Mouse (Mus musculus) monocyte, adult 2 months (primary cell): ENCODE results near the gene Gstm4.
"Not testable (repeated sequence)": the region's sequence is repeated elsewhere in the genome, so short reads cannot be mapped to it uniquely, and the experiment has no call there.

Experiments used
- DNase-seq, 2 experiments: peaks; one replicate each; pipeline ENCODE4 v3.0.0; 2022; ENCODE audit warnings: low spot score in 2 of 2, low read depth in 1 of 2

Gstm4 gene

DNA sequence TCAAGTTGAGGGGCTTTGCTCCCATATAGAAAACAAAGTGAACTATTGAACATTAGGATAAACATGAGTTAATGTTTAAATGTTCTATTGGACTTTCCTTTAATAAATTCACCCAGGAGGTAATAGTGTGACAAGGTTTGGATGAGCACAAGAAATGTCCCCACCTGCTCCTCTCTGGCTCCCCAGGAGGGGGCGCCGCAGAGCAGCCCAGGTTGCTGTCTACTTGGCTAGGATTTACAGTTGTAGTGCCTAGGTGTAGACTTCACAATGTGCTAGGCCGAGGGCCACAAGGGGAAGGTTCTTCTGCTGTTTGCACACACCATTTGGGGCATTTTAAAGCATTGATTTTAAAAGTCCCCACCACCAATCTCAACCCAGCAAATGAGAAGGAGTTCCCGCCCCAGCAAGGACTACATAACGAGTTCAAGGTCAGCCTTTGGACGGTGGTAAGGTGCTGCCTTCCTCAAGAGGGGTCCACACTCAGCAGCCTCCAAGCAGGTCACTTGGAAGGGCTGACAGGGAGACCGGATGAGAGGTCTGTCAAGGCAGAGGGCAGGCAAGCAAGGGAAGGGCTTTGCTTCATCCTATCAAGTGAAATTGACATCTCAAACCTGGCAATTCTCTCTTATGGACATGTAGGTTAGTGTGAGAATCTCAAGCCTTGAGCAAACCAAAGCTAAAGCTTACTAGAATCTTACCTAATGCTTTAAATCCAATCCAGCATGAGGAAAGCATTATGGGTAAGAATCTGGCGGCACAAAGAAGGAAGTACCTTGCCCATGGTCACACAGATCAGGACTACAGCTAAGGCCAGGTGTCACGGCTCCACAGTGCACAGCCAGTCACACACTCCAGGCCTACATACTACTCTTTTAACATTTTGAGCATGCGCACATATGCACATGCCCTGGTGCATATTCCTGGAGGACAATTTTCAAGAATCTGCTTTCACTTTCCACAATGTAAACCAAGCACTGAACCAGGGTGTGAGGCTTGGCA lies 25.9 kb upstream of the Gstm4 start:
- DNase-seq: peak in 1 of 2 experiments; percentile 62

DNA sequence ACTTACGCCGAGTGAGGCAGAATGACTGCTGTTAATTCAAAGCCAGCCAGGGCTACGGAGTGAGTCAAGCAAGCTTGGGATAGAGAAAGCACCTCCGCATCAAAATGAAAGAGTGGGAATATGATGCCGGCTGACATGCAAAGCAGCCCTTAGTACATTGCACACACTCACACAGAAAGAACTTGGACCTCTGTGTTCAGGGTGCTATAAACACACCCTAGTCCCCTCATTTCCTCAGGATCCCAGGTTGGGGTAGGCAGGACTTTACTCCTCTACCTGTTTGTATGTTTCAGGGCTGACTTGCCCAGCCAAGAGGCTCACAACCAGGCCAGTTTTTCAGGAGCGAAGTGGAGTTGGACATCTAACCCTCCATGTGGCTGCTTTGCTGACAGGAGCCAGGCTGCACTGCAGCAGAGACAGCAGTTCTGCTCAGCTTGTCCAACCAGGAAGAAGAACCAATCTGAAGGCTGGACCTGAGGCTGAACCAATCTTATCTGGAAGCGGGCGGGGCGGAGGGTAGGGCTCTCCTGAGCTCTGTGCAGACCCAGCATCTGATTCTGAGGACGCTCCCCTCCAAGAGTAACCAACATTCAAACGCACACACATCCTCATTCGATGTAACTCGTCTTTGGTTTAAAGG lies 24.7 kb upstream of the Gstm4 start:
- DNase-seq: no peak

DNA sequence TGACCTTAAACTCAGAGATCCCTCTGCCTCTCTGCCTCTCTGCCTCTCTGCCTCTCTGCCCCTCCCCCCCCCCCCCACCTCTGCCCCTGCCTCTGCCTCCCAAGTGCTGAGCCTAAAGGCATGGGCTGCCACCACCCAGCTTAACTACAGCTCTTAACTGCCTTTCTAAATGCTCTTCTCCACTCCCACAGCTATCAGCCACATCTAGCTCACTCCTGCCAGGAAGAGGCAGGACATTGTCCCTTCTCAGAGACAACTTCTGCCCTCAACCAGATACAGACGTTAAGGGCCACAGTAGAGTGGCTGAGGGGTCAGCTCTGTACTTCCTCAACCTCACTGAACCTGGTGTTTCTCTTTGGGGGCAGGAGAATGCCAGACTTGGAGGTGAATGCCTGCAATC lies 24.1 kb upstream of the Gstm4 start:
- DNase-seq: no peak

DNA sequence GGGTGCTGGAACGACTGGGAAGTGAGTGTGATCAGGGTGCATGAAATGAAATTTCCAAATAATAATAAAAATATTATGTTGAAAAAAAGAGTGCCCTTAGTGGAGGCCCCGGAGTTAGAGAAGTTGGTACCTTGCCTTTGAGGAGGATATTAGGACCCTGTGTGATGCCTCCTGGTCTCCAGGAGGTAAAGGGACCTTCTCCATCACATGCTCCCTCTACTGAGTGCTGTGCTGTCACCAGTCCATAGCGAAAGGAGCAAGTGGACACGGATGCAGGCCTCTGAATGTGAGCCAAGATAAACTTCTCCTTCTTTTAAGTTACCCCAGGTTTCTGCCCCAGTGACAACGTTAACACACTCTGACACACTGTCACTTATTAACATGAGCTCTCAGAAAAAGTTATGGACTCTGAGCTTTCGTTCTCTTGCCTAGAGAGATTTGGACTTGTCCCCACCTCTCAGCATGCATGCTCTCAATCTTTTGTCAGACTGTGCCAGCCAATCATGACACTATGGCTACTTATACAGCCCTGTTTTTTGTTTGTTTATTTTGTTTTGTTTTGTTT lies 22.8 kb upstream of the Gstm4 start:
- no peak for DNase-seq

DNA sequence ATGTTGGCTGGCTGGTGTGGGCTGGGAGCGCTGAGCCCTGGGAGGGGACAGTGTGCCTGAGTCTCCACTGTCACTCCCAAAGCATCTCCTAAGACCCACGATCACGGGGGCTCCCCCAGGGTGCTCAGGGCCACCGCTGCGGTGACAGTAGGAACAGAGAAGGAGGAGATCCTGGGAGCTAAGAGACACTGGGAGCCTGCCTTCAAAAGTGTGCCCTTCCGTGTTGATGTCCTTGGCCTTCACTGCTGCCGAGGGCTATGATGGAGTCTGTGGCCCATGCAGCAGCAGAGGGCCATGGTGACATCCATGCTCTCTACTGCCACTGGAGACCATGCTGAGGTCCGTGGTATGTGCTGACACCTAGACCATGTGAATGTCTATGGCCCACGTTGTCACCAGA lies 20.9 kb upstream of the Gstm4 start:
- DNase-seq: no peak

DNA sequence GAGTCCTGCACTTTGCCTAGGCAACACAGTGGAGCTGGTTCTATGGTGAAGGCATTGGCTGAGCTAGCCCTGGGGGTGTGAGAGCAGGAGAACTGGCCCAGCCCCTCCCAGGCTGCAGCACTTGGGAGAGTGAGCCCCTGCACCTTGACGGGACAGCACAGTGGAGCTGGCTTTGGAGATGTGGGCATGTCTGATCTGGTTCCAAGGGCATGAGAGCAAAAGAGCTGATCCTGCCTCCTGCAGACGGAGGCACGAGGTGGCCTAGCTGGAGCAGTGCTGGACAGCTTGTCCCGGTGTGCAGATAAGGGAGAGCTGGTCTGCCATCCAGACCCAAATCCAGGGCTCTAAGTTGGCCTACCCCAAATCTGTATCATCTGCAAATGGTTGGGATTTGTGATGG lies 20.0 kb upstream of the Gstm4 start:
- no peak for DNase-seq

DNA sequence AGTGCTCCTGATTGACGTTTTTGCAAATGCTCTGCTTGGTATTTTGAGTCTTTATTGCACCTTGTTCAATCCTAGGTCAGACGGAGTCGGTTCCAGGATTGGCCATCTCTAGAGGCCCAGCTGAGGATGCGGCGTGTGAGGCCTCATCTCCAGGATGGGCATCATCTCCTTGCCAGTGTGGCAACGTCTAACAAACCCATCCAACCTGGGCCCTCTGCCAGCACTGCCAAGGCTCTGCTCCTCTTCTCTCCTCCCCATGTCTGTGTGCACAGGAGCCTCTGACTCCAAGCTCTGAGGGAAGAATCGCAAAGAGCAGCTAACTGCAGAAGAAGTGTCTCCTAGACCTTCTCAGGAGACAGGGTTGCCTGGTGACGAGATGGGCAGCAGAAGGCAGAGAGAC lies 18.0 kb upstream of the Gstm4 start:
- DNase-seq: no peak

DNA sequence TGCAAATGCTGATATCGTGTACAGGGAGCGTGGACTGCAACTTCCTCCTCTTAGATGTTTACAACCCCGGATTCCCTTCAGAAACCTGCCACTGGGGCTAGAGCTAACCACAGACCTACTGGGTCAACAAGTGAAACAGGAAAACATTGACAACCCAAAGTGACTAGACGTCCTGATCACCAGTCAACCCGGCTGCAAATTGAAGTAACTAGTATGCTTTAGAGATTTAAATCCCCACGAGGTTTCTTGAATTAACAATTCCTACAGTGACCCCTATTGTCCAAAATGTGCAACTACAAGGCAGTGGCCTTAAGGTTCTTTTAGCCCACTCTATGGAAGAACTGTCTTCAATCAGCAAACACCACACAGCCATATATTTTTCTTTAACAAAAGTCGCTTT lies 16.7 kb upstream of the Gstm4 start:
- DNase-seq: no peak

DNA sequence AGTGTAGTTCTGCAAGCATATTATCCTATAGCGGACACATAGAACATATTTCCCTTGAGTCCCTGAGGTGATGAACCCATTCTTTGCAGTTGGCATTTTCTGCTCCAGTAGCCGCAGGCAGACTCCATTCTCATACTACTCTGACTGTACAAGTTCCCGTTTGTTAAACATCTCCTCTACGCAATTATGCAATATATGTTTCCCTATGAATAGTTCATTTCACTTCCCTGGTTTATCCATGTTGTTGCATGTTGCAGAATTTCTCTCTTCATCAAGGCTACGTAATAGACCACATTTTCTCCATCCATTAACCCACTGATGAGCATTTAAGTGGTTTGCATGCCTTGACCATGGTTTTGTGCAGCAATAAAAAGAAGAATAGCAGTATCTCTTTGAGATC lies 5.8 kb upstream of the Gstm4 start:
- no peak for DNase-seq

DNA sequence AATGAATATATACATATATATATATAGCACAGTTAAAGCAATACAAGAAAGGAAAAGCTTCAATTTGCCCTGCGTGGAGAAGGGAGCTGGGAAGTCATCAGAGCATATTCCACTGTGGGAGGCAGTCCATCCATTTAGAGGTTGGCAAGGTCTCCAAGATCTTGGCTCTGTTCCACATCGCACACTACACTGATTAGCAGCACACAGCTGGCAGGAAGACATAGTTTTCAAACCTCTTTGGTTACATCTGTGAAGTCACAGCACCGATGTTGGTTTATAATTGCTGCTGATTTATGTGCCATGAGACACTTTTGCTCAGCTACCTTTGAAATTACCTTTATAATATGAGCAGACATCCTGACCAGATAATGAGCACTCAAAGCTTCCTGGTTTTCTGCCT lies 3.6 kb upstream of the Gstm4 start:
- DNase-seq: no peak

DNA sequence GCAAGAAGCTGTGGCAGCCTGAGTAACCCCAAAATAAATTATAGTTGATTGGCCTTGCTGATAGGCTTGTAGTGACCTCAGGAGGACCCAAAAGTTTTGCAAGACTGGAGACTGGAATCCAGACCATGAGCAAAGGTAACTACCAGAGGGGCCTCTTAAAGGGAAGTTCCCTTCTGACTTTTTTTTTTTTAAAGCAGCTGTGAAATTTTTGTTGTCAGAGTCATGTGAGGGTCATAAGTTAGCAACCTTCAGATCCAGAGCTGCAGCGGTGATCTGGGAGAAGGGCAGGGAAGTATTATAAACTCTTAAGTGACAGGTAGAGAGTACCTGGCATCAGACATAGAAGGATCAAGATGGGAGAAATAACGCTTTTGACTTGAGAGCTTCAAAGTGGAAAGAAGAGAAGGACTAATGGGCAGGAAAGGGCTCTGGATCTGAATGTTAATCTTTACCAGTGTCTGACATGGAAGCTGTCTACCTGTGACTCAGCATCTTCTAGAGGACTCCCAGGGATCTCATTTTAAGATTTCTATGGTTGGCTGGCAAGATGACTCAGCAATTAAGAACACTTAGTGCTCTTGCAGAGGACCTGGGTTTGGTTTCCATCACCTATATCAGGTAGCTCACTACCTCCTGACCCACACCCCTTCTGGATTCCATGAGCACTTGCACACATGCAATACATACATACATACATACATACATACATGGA lies 2.4 kb upstream of the Gstm4 start:
- no peak for DNase-seq

DNA sequence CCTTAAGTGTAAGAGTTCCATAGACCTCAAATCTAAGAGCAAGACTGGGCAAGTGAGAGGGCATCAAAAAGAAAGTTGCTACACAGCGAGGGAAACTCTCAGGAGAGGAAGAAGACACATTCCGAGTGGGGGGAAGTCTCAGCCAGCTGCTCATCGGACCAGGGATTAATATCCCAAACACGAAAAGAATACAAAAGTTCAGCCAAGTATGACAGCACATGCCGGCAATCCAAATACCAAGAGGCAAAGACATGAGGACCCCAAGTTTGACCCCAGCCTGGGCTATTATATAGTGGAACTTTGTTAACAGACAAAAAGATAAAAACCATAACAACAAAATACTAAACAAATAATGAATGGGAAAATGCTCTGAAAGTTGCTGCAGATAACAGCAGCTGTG lies 11.5 kb downstream of the Gstm4 start:
- DNase-seq: no peak

DNA sequence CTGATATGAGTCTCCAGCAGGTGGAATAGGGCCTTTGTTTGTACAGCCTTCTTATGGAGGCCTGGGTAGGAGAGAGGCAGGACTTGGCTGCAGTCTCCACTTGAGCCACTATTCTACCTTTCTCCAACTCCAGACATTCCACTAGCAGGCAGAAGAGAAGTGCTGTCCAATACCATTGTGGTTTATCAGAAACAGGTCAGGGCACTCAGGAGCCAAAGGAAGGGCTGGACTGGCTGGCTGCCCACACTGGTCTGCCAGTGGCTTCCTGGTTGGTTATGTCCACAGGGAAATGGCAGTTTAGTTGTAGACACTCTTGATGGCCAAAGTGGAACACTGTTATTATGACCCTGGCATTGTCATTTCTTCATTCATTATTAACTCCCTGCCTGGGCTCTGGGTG lies 12.6 kb downstream of the Gstm4 start:
- no peak for DNase-seq

DNA sequence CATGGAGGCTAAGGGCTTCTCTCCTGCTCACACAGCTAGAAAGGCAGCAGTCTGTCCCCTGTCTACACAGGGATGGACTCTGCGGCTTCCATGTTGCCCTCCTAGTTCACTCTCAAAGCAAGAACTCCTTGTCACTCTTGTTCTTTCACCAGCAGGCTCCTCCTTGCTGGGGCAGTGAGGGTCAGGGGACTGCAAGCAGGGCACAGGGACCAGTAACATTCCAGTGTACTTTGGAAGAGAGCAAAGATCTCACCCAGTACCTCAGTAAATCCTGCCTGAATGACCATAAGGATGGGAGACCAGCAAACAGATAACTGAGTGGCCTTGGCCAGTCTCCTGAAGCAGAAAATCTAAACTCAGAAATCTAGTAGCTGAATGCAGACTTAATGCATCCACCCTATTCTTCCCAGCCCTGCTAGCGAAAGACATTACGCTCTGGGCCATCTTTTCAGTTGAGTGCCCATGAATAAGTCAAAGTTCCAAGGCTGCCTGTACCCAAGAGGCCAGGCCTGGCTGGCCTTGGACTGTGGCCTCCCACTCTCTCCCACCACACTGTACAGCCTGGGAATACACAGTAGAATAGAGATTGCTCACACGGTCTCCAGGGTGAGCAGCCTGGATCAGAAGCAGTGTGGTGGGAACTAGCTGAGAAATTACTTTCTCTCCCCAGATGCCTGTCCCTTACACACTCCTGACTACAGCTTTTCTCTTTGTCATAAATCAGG lies 15.9 kb downstream of the Gstm4 start:
- DNase-seq: no peak

DNA sequence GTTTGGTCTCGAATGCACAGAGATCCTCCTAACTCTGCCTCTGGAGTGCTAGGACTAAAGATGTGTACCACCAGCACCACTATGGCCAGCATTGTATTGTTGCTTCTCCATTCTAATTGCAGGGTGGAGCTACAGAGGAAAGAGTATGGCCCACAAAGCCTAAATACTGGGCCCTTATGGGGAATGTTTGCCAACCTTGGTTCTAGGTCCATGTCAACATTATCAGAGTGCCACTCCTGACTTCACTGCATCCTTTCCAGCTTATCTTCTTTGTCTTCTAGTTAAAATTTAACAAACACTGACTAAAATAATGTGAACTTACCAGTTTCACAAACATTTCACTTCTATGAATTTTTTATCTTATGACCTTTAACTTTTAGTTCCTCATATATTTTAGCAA lies 18.1 kb downstream of the Gstm4 start:
- no peak for DNase-seq

DNA sequence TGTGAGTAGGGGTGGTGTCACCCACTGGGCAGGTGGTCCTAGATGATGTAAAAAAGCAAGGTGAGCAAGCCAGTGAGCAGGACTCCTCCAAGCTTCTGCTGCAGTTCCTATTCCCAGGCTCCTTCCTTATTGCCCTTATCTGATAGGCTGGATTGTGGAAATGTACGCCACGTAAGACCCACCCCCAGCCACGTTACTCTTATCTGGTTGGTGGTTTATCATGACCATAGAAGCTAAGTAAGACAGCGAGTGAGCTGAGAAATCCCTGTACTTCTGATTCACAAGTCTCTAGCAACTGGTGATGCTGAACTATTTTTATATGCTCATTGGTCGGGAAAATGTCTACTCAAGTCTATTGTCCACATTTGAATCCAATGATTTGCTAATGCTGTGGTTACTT lies 18.6 kb downstream of the Gstm4 start:
- no peak for DNase-seq

DNA sequence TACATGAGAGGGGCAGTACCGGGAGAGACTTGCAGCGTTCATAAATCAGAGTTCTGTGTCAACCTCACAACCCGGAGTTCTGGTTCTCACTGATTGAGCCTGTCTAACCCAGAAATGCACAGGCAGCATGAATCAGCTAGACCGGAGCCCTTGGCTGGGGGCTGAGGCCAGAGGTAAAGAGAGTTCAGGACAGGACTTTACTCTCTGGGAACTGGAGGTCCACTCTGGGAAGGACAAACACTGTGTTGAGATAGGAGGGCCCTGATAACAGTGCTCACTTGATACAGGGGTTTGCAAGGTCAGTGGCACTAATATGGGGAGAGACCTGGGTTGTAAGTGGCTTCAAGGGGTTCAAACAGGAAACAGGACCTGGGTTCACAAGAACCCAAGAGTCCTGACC lies 19.4 kb downstream of the Gstm4 start:
- no peak for DNase-seq

DNA sequence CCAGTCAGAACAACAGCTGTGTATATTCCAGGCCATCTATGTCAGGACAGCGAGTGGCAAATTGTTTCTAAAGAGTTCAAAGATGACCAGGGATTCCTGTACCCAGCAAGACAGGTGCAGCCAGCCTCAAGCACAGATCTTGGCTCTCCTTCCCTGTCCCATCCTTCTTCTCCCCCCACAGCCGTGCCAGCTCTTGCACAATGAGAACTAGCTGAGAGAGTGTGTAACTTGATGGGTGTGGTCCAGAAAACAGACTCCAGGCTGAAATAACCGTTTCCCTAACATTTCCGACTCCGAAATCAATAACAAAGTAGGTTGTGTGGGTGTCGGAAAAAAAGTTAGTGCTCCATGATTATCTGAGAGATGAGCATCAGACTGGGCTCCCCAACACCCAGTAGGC lies 22.0 kb downstream of the Gstm4 start:
- peak; percentile 33 to 36 for DNase-seq

DNA sequence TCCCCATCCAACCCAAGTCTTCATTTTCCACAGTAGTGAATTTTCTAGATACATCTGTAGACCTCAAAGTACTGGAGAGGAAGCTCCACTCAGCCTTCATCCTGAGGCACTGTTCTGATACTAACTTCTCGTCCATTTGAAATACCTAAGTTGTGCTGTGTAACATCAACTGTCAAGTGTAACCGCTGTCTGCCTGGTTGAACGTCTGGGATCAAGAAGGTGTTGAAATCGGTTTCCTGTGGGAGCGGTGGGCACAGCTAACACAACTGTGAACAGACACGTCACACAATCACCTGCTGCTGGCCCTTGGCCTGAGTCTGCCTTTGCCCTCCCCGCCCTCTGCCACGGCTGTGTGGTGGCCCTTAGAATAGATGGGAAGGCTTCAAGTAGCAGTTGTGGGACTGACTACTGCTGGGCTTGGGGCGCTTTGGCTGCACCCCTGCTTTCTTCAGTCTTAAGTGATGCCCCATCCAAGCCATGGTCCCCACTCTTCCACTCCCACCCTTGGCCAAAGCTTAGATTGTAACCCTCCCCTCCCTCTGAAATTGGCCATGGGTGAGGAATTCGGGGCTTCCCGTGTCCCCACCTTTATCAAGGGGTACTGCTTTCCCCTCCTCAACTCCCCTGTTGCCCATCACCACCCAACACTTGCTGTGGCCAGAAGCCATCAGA lies 24.2 kb downstream of the Gstm4 start:
- not testable (repeated sequence) for DNase-seq

DNA sequence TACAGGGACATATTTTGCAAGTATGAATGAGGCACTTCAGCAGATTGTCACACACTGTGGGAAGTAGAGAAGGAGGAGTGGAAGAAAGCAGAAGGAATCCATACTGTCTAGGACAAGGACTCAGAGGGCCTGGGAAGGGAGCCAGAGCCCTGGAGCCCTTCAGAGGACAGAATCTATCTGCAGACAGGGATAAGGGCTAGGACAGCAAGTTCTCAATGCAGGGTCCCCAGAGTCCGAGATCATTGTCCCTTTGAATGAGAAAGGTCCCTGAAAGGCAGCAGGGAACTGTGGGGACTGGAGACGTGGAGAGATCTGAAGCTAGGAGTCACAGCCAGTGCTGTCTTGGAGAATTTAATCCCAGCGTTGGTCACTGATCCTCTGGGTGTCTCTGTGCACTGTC lies 25.5 kb downstream of the Gstm4 start:
- not testable (repeated sequence) for DNase-seq
